Mouse (Mus musculus) kidney, adult 8-10 months (tissue): ENCODE results near the gene Chrnb1.

Experiments used
- DNase-seq, 2 experiments: peaks; one replicate each; pipeline ENCODE4 v3.0.0; 2022

The Chrnb1 gene

DNA sequence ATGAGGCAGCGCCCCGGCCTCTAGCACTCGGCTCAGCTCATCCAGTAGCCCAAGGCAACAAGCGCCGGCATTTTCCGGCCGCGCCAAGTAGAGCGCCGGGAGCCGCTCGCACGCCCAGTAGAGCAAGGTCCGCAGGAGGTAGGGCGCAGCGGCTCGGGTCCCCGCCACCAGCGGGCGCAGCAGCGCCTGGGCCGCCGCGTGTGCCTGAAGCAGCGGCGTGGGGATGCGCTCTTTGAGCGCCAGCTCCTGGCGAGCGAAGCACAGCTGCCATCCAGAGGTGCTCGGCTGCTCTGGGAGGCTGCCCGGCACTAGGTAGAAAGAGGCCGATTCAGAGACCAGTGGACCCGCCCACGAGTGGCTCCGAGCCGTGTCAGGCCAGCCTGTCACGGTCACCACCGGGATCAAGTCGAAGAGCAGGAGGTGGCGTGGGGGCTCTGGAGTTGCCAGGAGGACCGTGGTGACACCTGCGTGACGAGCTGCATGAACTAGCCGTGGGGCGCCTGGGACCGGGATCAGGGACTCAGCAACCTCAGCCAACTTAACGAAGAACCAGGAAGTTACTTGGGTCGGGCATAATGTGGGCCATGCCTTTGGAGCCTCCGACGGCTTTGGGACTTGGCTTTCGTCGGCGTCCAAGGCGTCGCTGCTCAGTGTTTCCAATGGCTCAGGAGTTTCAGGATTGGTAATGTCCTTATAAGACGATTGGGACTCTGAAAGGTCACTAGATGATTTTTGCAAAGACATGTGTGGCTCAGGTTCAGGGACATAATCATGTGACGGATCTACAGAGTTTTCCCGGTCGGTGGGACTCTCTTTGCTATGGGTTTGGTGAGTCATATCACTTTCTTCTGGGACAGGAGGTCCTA lies 8.3 kb upstream of the Chrnb1 start:
- DNase-seq: peak; percentile 76 to 83

- no peak for DNase-seq
These were observed 7.6 kb upstream of the Chrnb1 start for GRCm38 (mm10) chr11:69803328-69803727.

DNA sequence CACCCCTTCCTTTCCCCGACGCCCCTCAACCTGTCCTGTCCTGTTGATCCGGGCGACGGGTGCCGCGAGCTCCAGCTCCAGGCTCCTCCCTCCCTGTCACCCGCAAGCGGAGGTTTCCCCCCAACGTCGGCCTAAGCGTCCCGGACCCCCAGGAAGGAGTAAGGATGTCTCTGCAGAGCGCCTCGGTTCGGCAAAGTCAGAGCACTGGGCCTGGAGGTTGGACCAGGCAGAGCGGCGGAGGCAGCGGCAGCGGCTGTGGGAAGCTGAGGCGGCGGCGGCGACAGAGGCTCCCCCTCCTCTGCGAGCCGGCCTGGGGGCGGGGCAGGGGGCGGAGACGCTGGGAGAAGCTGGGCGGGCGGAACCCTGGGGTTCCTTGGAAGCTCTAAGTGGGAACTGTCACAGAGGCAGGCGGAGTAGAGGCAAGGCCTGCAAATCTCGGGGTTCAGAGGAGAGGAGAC lies 6.9 kb upstream of the Chrnb1 start:
- peak; percentile 74 to 75 for DNase-seq

DNA sequence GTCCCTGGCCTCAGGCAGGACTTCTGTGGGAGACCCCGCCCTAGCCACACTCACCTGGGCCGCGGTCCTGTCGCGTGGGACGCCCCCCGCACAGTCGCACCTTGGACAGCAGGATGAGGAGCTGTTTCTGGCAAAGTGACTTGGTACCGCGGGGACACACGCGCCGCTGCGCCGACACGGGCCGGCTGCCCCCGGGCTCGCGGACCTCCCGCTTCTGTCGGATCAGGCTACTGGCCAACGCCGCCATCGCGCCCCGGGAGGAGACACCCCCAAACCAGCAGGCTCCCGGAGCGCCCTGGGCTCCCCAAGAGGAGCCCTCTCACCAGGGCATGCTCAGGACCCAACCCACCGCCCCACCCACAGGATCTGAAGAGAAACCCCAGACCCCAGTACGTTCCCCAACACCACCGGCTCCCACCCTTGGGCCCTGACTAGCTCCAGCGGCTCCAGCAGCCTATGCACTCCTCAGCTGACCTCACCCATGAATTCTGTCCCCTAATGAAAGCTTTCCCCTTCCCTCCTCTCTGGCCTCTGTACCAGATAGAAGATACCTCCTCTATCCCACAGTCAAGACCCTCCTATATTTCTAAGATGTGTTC lies 5.7 kb upstream of the Chrnb1 start, which contains the start of gene Fgf11:
Fgf11 (minus strand) TSS at position 479 of the 599 bp plus-strand sequence.
- DNase-seq: no peak

DNA sequence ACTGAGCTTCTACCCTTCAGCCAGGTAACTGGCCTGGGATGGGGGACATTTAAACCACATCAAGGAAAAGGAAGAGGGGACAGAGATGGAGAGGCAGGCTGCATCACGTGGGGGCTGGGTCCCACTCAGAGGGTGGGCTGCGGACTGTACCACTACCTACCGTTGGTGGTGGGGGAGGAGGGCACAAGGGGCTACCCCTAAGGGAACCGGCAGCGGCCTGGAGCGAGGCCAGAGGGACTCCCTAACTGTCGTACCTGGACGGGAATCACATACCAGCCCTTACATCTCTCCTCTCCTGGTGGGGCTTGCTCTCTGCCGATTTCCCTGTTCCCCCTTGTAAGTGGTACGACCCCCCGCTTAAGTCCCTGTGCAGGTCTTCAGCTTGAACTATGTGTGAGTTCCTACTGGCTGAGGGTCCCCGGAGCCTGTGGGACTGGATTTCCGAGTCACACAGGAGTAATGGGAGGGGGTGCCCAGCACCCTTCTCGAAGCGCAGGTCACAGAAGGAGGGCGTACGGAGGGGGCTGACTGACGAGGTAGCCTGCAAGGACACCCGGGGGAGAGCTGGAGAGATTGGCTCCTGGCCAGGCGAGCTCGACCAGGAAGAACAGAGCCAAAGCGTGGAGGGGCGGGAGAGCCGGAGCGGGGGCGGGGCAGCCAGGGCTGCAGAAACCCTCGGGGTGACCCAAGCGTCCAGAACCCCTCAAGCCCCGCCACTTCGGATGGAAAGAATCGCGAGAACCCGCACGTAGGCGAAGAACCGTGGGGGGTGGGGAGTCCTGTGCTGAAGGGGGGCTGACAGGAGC lies 4.9 kb upstream of the Chrnb1 start:
- peak in 1 of 2 experiments; percentile 39 for DNase-seq

DNA sequence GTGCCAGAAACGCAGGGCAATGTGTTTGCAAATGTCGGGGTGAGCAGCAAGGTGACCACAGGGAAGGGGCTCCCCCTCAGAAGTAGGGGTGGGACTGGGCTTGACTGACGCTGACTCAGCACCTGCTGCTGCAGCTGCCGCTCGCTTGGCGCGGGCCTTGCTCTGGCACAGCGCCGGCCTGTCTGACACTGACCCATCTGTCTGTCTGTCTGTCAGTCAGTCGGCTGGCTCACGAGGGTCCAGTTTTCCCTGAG lies 4.3 kb upstream of the Chrnb1 start:
- DNase-seq: no peak

- DNase-seq: no peak
These were observed 3.8 kb upstream of the Chrnb1 start for GRCm38 (mm10) chr11:69799394-69800137.

GRCm38 (mm10) chr11:69797924-69798323 lies 2.2 kb upstream of the Chrnb1 start:
- DNase-seq: no peak

DNA sequence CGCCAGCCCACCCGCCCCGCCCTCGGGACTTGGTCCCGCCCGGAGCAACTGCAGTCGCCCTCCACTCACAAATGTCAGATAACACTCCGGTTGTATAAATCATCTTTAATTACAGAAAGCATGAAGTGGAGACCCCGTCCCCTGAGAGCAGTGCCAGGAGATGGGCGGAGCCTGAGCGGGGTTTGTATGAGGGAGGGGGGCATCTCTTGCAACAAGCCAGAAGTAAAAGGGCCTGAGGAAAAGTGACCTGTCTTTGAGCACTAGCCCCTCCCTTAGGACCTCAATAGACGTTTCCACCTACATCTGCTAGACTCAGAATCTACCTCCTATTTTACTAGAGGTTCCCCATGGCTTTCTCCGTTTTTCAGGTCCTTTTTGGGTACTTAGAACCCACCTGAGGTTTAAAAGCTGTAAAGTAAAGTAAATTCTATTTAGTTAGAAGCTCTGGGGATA lies 266 bp upstream of the Chrnb1 start:
- peak in 1 of 2 experiments; percentile 21 for DNase-seq

DNA sequence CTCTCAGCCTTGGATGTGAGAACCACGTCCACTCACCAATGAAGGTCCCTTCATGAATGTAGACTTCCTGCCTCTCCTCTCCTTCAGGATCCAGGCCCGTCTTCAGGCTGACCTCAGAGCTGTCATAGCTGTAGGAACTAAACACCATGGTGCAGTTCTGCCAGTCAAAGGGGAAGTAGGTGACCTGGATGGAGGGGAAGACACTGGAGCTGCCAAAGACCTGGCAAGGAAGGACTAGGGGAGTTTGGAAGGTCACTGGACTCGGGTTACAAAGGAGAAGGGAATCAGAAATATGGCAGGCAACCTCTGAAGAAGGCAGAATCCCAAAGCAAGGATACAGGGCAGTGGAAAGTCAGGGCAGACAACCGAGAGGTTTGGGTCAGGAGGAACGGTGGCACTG lies 2.3 kb downstream of the Chrnb1 start:
- DNase-seq: no peak

DNA sequence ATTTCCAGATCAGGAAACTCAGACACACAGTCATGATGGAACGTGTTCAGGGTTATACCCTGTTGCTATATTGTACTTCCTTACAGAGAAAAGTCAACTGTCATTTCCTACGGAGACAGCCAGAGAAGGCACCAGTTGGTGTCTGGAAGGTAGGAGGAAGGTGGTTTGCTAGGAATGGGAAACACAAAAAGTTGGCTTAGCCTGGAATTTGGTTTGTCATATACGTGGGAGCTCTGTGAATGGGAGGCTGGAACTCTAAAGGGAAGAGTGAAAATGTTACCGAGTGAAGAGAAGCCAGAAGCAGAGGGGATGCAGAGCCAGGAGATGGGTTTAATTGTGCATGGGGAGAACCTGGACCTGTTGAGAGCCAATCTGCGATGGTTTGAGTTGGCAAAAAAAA lies 4.3 kb downstream of the Chrnb1 start:
- DNase-seq: no peak

DNA sequence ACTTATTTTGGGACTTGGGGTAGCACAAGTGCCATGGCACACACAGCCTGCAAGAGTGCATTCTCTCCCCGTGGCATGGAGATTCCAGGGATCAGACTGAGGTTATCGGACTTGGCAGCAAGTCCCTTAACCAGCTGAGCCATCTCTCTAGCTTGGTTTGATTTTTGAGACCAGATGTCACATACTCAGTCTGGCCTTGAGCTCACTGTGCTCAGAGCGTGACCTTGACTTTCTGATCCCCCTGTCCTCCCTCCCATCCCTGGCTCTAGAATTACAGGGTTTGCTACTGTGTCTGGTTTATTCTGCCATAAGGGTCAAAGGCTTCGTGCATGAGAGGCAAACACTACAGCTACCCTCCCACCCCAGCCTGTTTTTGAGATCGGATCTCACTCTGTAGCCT lies 6.3 kb downstream of the Chrnb1 start:
- DNase-seq: no peak

DNA sequence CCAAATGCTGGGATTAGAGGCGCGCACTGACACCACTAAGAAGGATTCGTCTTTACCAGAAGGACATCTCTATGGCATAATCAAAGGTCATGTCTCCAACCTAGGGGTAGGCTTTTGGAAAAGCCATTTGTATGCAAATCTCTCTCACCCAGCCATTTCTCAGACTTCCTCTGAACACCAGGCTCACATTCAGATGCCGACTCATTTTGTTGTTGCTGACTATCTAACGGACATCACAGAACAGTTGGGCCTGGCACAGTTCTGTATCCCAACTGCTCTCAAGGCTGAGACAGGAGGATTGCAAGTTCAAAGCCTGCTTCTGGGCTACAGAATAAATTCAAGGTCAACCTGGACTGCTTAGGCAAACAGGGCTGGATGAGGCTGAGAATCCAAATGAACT lies 8.4 kb downstream of the Chrnb1 start:
- DNase-seq: no peak

DNA sequence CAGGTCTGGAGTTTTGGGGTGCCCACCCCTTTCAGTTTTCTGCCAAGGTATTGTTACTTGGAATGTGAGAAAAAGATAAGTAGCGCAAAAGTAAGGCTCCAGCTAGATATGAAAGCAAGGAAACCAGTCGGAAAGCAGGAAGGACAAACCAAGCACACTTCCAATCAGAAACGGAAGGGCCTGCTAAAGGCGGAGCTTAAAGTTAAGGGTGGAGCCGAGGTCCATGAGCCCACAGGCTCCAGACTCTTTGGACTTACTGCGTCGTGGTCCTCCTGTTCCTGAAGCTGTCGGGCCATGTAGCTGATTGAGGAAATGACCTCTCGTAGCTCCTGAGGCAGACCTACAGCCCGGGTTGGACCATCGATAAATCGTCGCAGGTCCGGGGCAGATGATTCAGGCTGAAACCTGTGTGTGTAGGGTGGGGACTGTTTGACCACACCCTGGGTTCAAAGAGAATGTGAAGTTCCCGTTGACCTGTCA lies 10.9 kb downstream of the Chrnb1 start:
- peak in 1 of 2 experiments; percentile 42 for DNase-seq

- no peak for DNase-seq
These were observed 13.9 kb downstream of the Chrnb1 start for GRCm38 (mm10) chr11:69781828-69782227.

- no peak for DNase-seq
These were observed 16.8 kb downstream of the Chrnb1 start for GRCm38 (mm10) chr11:69778985-69779384.

GRCm38 (mm10) chr11:69778258-69778982 lies 17.3 kb downstream of the Chrnb1 start:
- no peak for DNase-seq

DNA sequence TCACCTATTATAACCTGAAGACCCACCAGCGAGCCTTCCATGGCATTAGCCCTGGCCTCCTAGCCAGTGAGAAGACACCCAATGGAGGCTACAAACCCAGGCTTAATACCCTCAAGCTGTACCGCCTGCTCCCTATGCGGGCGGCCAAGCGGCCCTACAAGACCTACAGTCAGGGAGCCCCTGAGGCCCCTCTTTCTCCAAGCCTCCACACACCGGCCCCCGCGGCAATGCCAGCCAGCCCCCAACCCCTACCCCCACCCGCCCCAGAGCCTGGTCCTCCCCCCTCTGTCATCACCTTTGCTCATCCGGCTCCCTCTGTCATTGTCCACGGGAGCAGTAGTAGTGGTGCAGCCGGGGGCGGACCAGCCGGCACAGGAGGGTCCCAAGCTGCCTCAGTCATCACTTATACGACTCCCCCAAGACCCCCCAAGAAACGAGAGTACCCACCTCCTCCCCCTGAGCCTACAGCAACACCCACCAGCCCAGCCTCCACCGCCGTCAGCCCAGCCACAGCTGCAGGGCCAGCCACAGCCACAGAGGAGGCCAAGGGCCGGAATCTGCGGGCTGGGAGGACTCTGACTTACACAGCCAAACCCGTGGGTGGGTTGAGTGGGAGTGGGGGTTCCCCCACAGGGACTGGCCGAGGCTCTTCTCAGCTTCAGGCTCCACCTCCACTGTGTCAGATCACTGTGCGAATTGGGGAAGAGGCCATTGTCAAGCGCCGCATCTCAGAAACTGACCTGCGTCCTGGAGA lies 18.1 kb downstream of the Chrnb1 start:
- no peak for DNase-seq

GRCm38 (mm10) chr11:69776488-69776887 lies 19.3 kb downstream of the Chrnb1 start:
- no peak for DNase-seq

DNA sequence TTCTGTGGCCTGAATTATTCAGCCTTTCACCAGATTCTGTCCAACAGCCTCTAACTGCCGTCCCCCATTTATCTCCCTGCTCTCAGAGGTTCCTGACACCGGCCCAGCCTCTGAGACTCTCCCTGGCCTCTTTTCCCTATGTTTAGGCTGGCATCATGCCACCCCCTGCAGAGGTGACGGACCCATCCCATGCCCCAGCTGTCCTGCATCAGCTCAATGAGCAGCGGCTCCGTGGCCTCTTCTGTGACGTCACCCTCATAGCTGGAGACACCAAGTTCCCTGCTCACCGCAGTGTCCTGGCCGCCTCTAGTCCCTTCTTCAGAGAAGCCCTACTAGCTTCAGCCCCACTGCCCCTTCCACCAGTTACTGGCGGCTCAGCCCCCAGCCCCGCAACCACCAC lies 20.0 kb downstream of the Chrnb1 start:
- no peak for DNase-seq

- DNase-seq: no peak
These were observed 20.8 kb downstream of the Chrnb1 start for GRCm38 (mm10) chr11:69774961-69775360.
